Mouse (Mus musculus) heart, postnatal 14 days (tissue): ENCODE data around the gene Raet1d. TPM values are rescaled to one million over a fixed set of nuclear protein-coding genes. Genes with fewer than 3 reads are reported as not detected.

ENCODE experiments used
- total RNA-seq, 2 experiments: library from RNA; stranded (reverse); gene quantifications; 2 replicates each; pipeline ENCODE4 v1.2.3; 2021

Raet1d gene
- total RNA-seq, 2 experiments from 2014 or later: 0.24 TPM; not detected in 1

Other genes starting within 250 kb of the Raet1d start
- gene E030030I06Rik, start 211.3 kb upstream of the Raet1d start, total RNA-seq: 1 to 10 TPM; 2.0 to 3.4 TPM
- gene Raet1e, start 202.0 kb upstream of the Raet1d start, total RNA-seq: under 1 TPM in 1 of 2 experiments, not detected in 1; 0.24 TPM
- gene H60b, start 202.0 kb upstream of the Raet1d start, total RNA-seq: not detected